Mouse (Mus musculus): ENCODE data around the gene Plekha4.

DNA sequence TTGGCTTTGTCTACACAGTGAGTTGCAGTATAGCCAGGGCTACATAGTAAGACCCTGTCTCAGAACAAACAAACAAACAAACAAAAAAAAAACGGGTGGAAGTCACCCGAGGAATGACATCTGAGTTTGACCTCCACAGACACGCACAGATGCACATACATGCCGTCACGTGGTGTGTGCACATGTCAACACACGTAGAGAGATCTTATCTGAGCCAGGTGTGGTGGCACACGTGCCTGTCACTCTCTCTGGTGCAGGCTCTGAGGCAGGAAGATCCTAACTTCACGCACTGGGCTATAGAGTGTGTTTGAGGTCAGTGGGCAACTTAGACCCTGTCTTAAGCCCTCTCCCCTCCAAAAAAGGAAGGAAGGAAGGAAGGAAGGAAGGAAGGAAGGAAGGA is 47.8 kb downstream of the Plekha4 start:
- TF ChIP-seq CTCF (IDR thresholded peaks at IDR 0.05; ENCODE audit: borderline replicate concordance, insufficient read depth, low read depth, low read length) (no peak), POLR2A (IDR thresholded peaks at IDR 0.05; ENCODE audit: borderline replicate concordance, insufficient read depth, low read length) (no peak)

Measured in cerebellum, adult 2 months (tissue).